Mouse (Mus musculus) stomach, embryonic 14.5 days (tissue): ENCODE data around the gene Strada. TPM values are rescaled to one million over a fixed set of nuclear protein-coding genes. Genes with fewer than 3 reads are reported as not detected.
A peak's percentile ranks its signal among the peaks of the same experiment; 100 is the strongest.

Source experiments
- ATAC-seq: fragments of 200-750 bp; cut with Nextera tagmentation; 2 replicates; pipeline ENCODE4 v1.8.0; 2017; ENCODE audit warnings: low read depth, moderate TSS enrichment; ENCODE audit not compliant: insufficient number of reproducible peaks, insufficient read depth, low FRiP score
- H3K27ac ChIP-seq: fragments of 300-500 bp; sonication (generic); 2 replicates; pipeline ENCODE4 v1.5.1; 2014; ENCODE audit warnings: mild to moderate bottlenecking, low read length, moderate library complexity, mixed read lengths
- H3K27me3 ChIP-seq: fragments of 300-500 bp; sonication (generic); 2 replicates; pipeline ENCODE4 v1.6.1; 2014; ENCODE audit warnings: low read length, control low read depth, mixed read lengths; ENCODE audit not compliant: control insufficient read depth, insufficient read depth
- H3K36me3 ChIP-seq: fragments of 300-500 bp; sonication (generic); 2 replicates; pipeline ENCODE4 v1.6.1; 2014; ENCODE audit warnings: mild to moderate bottlenecking, control low read depth, low read length, moderate library complexity, mixed read lengths; ENCODE audit not compliant: control insufficient read depth, insufficient read depth
- H3K4me1 ChIP-seq: fragments of 300-500 bp; sonication (generic); 2 replicates; pipeline ENCODE4 v1.6.1; 2014; ENCODE audit warnings: low read length, control low read depth, mixed read lengths; ENCODE audit not compliant: control insufficient read depth, insufficient read depth
- H3K4me2 ChIP-seq: fragments of 300-500 bp; sonication (generic); replicated peaks from 2 replicates; pipeline ENCODE4 v1.6.1; 2014; ENCODE audit warnings: low read depth, low read length, control low read depth
- H3K4me3 ChIP-seq: fragments of 300-500 bp; sonication (generic); 2 replicates; pipeline ENCODE4 v1.5.1; 2014; ENCODE audit warnings: low read depth, low read length, control low read depth
- H3K9ac ChIP-seq: fragments of 300-500 bp; sonication (generic); replicated peaks from 2 replicates; pipeline ENCODE4 v1.6.1; 2014; ENCODE audit warnings: low read depth, mild to moderate bottlenecking, control low read depth, low read length, moderate library complexity, mixed read lengths
- H3K9me3 ChIP-seq: fragments of 300-500 bp; sonication (generic); 2 replicates; pipeline ENCODE4 v1.6.1; 2016; ENCODE audit warnings: low read depth, low read length, control low read depth; ENCODE audit not compliant: control insufficient read depth
- WGBS: fragments of 180-500 bp; shearing (Covaris S2); extraction: QIAGEN DNeasy Blood & Tissue Kit; methylation state at CpG from one replicate; pipeline ENCODE4 v1.1.7; 2014; 5-methylcytosine and 5-hydroxymethylcytosine counted together
- polyA plus RNA-seq: library from polyadenylated mRNA; unstranded; fragments of >200 nt; fragmentation: Nextera tagmentation; extraction: Ambion mirVana; gene quantifications from 2 replicates; pipeline ENCODE4 v1.2.1, GENCODE M21; 2014

The Strada gene
- polyA plus RNA-seq, 1 experiment from 2014 or later = 27.5 TPM

GRCm38 (mm10) chr11:106163546-106163945 is 38.4 kb downstream of the Strada start:
- 77% methylated on average over 4 of the region's 4 CpGs for WGBS
- Histone ChIP-seq H3K36me3 (peaks cover 12% of the 10 kb centered on the region), H3K9ac (no peak overlapping the region), H3K4me2 (no peak overlapping the region), H3K27ac (no peak overlapping the region), H3K4me3 (no peak overlapping the region), H3K9me3 (no peaks in the 10 kb centered on the region), H3K4me1 (peaks cover 13% of the 10 kb centered on the region), H3K27me3 (no peaks in the 10 kb centered on the region)
- no peak for ATAC-seq

- no peak overlapping the region for H3K9ac ChIP-seq
- no peaks in the 10 kb centered on the region for H3K9me3 ChIP-seq
- H3K36me3 ChIP-seq = peaks cover 16% of the 10 kb centered on the region
- no peak overlapping the region for H3K27ac ChIP-seq
- H3K27me3 ChIP-seq = no peaks in the 10 kb centered on the region
- no peak overlapping the region for H3K4me3 ChIP-seq
- peaks cover 17% of the 10 kb centered on the region for H3K4me1 ChIP-seq
- 70% methylated on average over 2 of the region's 2 CpGs for WGBS
- H3K4me2 ChIP-seq = no peak overlapping the region
- ATAC-seq = no peak
These were observed 39.7 kb downstream of the Strada start for GRCm38 (mm10) chr11:106162237-106162636.

- H3K9ac ChIP-seq = peak within 1 kb of the TSS; percentile 91
- peak within 1 kb of the TSS; percentile 95 for H3K4me2 ChIP-seq
- WGBS = 31% methylated on average over 22 of the region's 22 CpGs
- peak within 1 kb of the TSS; percentile 87 for H3K4me3 ChIP-seq
- H3K27ac ChIP-seq = peak within 1 kb of the TSS; percentile 97
- no peaks in the 10 kb centered on the region for H3K27me3 ChIP-seq
- peaks cover 27% of the 10 kb centered on the region for H3K36me3 ChIP-seq
- ATAC-seq = no peak
- peaks cover 17% of the 10 kb centered on the region for H3K4me1 ChIP-seq
- H3K9me3 ChIP-seq = no peaks in the 10 kb centered on the region
These were observed 40.9 kb downstream of the Strada start, which contains the start of the genes Gm10840 and Limd2 for GRCm38 (mm10) chr11:106160841-106161721. Gene Gm10840 (plus strand): TSS chr11:106160850. Gene Limd2 (minus strand): TSS chr11:106160860.

- H3K4me1 ChIP-seq = peaks cover 17% of the 10 kb centered on the region
- no peaks in the 10 kb centered on the region for H3K27me3 ChIP-seq
- H3K9ac ChIP-seq = peak overlapping the region; percentile 91
- H3K36me3 ChIP-seq = peaks cover 28% of the 10 kb centered on the region
- under 1% methylated on average over 81 of the region's 106 CpGs for WGBS
- peak overlapping the region; percentile 87 for H3K4me3 ChIP-seq
- peak; percentile 79 for ATAC-seq
- H3K4me2 ChIP-seq = peak overlapping the region; percentile 95
- peak overlapping the region; percentile 97 for H3K27ac ChIP-seq
- H3K9me3 ChIP-seq = no peaks in the 10 kb centered on the region
These were observed 41.8 kb downstream of the Strada start for GRCm38 (mm10) chr11:106159921-106160840.

- no peaks in the 10 kb centered on the region for H3K27me3 ChIP-seq
- H3K9me3 ChIP-seq = no peaks in the 10 kb centered on the region
- peak overlapping the region; percentile 95 for H3K4me2 ChIP-seq
- peak overlapping the region; percentile 97 for H3K27ac ChIP-seq
- H3K36me3 ChIP-seq = peaks cover 36% of the 10 kb centered on the region
- ATAC-seq = peak; percentile 40; the same call in 1 of the 2 replicates
- H3K4me1 ChIP-seq = peaks cover 17% of the 10 kb centered on the region
- WGBS = 1% methylated on average over 19 of the region's 25 CpGs
- H3K9ac ChIP-seq = peak overlapping the region; percentile 91
- peak overlapping the region; percentile 87 for H3K4me3 ChIP-seq
These were observed 42.6 kb downstream of the Strada start for GRCm38 (mm10) chr11:106159216-106159920.

DNA sequence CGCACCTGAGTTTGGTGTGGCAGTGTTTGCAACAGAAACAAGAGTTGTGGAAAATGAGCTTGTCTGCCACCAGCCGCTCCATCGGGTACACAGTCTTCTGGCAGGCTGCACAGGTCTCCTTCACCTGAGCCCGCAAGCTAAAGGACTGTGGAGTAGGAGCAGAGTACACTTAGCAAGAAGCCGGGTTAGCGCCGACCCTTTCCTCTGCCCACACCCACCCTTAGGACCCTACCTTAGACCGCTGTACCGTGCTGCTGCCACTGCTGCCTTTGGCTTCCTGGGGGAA is 43.1 kb downstream of the Strada start:
- peaks cover 17% of the 10 kb centered on the region for H3K4me1 ChIP-seq
- peak overlapping the region; percentile 95 for H3K4me2 ChIP-seq
- peak overlapping the region; percentile 97 for H3K27ac ChIP-seq
- H3K36me3 ChIP-seq = peaks cover 41% of the 10 kb centered on the region
- ATAC-seq = no peak
- peak overlapping the region; percentile 91 for H3K9ac ChIP-seq
- no peaks in the 10 kb centered on the region for H3K27me3 ChIP-seq
- no peaks in the 10 kb centered on the region for H3K9me3 ChIP-seq
- peak overlapping the region; percentile 87 for H3K4me3 ChIP-seq
- 33% methylated on average over 9 of the region's 9 CpGs for WGBS

GRCm38 (mm10) chr11:106158081-106158929 is 43.7 kb downstream of the Strada start:
- H3K9ac ChIP-seq = no peak overlapping the region; the same call in 1 of the 2 replicates
- WGBS = 70% methylated on average over 14 of the region's 14 CpGs
- H3K4me1 ChIP-seq = peaks cover 17% of the 10 kb centered on the region
- no peaks in the 10 kb centered on the region for H3K27me3 ChIP-seq
- peak overlapping the region; percentile 97 for H3K27ac ChIP-seq
- H3K36me3 ChIP-seq = peaks cover 41% of the 10 kb centered on the region
- peak overlapping the region; percentile 95 for H3K4me2 ChIP-seq
- peak; percentile 1; the same call in 1 of the 2 replicates for ATAC-seq
- no peaks in the 10 kb centered on the region for H3K9me3 ChIP-seq
- peak overlapping the region; percentile 87 for H3K4me3 ChIP-seq
